Mouse (Mus musculus) midbrain, embryonic 11.5 days (tissue): ENCODE data around the gene Arpp21. TPM values are rescaled to one million over a fixed set of nuclear protein-coding genes. Genes with fewer than 3 reads are reported as not detected.
"Not testable (repeated sequence)": the region's sequence is repeated elsewhere in the genome, so short reads cannot be mapped to it uniquely, and the experiment has no call there.

ENCODE experiments used
- ATAC-seq: fragments of 200-750 bp; cut with Nextera tagmentation; 2 replicates; pipeline ENCODE4 v1.8.0; 2017; ENCODE audit warnings: moderate TSS enrichment, moderate library complexity; ENCODE audit not compliant: low FRiP score
- DNase-seq: peaks from one replicate; pipeline ENCODE4 v3.0.0; 2015; ENCODE audit warnings: low spot score; ENCODE audit errors: missing footprints
- H3K27ac ChIP-seq: fragments of 300-500 bp; sonication (generic); 2 replicates; pipeline ENCODE4 v1.5.1; 2014; ENCODE audit warnings: low read depth, low read length
- H3K27me3 ChIP-seq: fragments of 300-500 bp; sonication (generic); 2 replicates; pipeline ENCODE4 v1.6.1; 2014; ENCODE audit warnings: mild to moderate bottlenecking, low read length, moderate library complexity, mixed read lengths; ENCODE audit not compliant: control insufficient read depth, insufficient read depth
- H3K36me3 ChIP-seq: fragments of 300-500 bp; sonication (generic); 2 replicates; pipeline ENCODE4 v1.6.1; 2014; ENCODE audit warnings: mild to moderate bottlenecking, low read length, moderate library complexity, mixed read lengths; ENCODE audit not compliant: control insufficient read depth, insufficient read depth
- H3K4me1 ChIP-seq: fragments of 300-500 bp; sonication (generic); 2 replicates; pipeline ENCODE4 v1.6.1; 2014; ENCODE audit warnings: low read length; ENCODE audit not compliant: control insufficient read depth, insufficient read depth
- H3K4me2 ChIP-seq: fragments of 300-500 bp; sonication (generic); 2 replicates; pipeline ENCODE4 v1.6.1; 2014; ENCODE audit warnings: mild to moderate bottlenecking, moderate library complexity
- H3K4me3 ChIP-seq: fragments of 300-500 bp; sonication (generic); 2 replicates; pipeline ENCODE4 v1.5.1; 2014; ENCODE audit warnings: low read depth, low read length
- H3K9ac ChIP-seq: fragments of 300-500 bp; sonication (generic); 2 replicates; pipeline ENCODE4 v1.6.1; 2014; ENCODE audit warnings: low read length
- H3K9me3 ChIP-seq: fragments of 300-500 bp; sonication (generic); 2 replicates; pipeline ENCODE4 v1.6.1; 2016; ENCODE audit warnings: low read length; ENCODE audit not compliant: control insufficient read depth
- WGBS: fragments of 180-500 bp; shearing (Covaris S2); extraction: QIAGEN DNeasy Blood & Tissue Kit; methylation state at CpG from one replicate; pipeline ENCODE4 v1.1.7; 2014; 5-methylcytosine and 5-hydroxymethylcytosine counted together
- microRNA-seq: library from miRNA; unstranded; fragments of <30 nt; microRNA quantifications from one replicate; pipeline ENCODE4, GENCODE M21; 2017
- polyA plus RNA-seq: library from polyadenylated mRNA; unstranded; fragments of >200 nt; fragmentation: Nextera tagmentation; extraction: Ambion mirVana; gene quantifications from 2 replicates; pipeline ENCODE4 v1.2.1, GENCODE M21; 2014

Gene Arpp21
- polyA plus RNA-seq, 1 experiment from 2014 or later, result 2.4 TPM

DNA sequence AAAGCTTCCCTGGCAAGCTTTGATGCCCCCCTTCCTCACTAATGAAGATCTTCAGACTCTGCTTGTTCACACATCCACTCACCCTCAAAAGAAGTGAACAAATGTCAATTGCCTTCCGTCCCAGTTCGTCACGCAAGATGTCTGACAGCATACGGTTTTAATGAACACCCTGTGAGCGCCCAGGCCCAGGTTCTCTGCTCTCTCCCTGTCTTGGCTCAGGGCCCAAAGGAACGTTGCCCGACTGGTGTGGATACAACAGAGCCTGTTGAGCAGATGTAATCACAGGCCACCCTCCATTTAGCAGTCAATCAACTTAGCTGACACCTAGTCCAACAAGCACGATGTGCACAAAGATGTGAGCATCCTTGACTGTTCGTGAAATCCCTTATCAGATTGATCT is 198.0 kb downstream of the Arpp21 start:
- DNase-seq (no peak), ATAC-seq (no peak)
- no peak overlapping the region for H3K27ac ChIP-seq

DNA sequence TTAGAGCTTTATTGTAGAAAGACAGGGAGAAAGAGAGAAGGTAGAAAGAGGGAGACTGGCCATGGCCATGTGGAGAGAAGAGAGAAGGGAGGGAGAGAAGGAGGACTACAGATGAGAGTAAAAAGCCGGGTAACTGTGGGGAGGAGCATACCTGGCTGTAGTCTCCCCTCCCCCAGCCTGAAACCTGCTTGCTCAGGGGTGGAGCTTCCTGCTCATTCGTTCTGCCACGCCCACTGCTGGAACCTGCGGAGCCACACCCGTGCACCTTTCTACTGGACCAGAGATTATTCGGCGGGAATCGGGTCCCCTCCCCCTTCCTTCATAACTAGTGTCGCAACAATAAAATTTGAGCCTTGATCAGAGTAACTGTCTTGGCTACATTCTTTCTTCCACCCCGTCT is 201.9 kb downstream of the Arpp21 start:
- H3K27ac ChIP-seq, H3K4me3 ChIP-seq, H3K27me3 ChIP-seq, H3K4me2 ChIP-seq, H3K9me3 ChIP-seq, H3K36me3 ChIP-seq, DNase-seq, H3K9ac ChIP-seq, ATAC-seq, H3K4me1 ChIP-seq: not testable (repeated sequence)
- WGBS, result 41% methylated on average over 2 of the region's 10 CpGs

More for the DNA sequence above, 198.0 kb downstream of the Arpp21 start:
- Histone ChIP-seq H3K27me3 (no peaks in the 10 kb centered on the region), H3K9me3 (no peaks in the 10 kb centered on the region), H3K9ac (no peak overlapping the region), H3K4me1 (no peaks in the 10 kb centered on the region), H3K4me3 (no peak overlapping the region), H3K4me2 (no peak overlapping the region), H3K36me3 (no peaks in the 10 kb centered on the region)
- 81% methylated on average over 9 of the region's 9 CpGs for WGBS

DNA sequence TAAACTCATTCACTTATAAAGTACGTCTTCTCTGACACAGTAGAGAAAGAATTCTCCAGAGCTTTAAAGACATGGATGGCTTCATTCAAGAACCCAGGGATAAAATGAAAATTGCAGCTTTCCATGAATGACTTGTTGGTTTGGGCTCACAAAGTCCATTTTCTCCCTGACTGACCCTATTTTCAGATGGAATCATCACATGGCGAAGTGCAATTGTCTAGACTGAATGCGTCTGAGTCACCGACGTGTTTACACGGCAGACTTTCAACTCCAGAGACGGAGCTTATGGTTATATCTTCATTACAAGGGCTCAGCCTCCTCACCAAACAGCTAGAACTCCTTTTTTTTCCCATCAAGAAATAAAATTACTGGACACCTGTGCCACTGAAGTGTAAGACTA is 203.6 kb downstream of the Arpp21 start:
- H3K4me3 ChIP-seq, result no peak overlapping the region
- no peak overlapping the region for H3K9ac ChIP-seq
- no peaks in the 10 kb centered on the region for H3K4me1 ChIP-seq
- H3K9me3 ChIP-seq, result no peaks in the 10 kb centered on the region
- H3K4me2 ChIP-seq, result no peak overlapping the region
- no peak overlapping the region for H3K27ac ChIP-seq
- ATAC-seq, result no peak
- DNase-seq, result no peak
- H3K36me3 ChIP-seq, result no peaks in the 10 kb centered on the region
- WGBS, result 55% methylated on average over 7 of the region's 7 CpGs
- H3K27me3 ChIP-seq, result no peaks in the 10 kb centered on the region

DNA sequence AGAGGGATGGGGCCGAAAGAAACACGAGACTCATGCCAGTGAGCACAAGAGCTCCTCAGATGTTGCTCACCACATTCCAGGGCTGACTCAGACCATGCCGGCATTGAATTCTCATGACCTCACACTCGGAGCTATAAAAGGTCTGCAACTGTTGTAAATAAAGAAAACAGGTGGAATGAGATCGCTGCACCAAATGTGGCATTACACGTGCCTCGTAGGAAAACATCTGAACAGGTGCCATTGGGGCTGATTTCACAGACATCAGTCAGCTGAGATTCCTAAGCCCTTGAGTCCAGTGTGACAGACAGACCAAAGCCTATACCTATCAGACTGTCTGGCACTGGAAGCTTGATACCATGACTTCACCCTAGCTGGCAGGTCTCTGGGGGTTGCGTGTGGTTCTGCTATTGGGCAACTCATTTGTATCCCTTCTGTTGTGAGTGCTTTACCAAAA is 212.1 kb downstream of the Arpp21 start:
- Histone ChIP-seq H3K9ac (no peak overlapping the region), H3K4me3 (no peak overlapping the region), H3K4me2 (no peak overlapping the region), H3K9me3 (no peaks in the 10 kb centered on the region), H3K36me3 (no peaks in the 10 kb centered on the region), H3K4me1 (no peaks in the 10 kb centered on the region), H3K27me3 (no peaks in the 10 kb centered on the region), H3K27ac (no peak overlapping the region)
- 90% methylated on average over 8 of the region's 8 CpGs for WGBS
- DNase-seq, result no peak
- ATAC-seq, result no peak

DNA sequence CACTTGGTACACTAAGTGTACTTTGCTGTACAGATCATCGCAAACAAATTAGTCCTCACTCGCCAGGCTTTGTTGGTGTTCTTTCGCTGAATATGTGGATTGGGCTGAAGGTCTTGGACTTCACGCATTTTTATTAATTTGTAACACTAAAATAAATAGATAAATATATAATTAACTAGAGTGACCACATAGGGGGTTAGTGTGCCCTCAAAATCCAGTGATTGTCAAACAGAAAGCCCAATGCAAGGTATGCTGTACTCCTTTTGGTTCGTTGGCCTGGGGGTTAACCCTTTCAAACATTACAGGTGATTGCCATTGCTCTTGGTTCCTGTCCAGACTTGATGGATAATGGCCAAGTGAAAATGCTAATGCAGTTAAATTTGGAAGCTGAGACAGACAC is 212.6 kb downstream of the Arpp21 start:
- H3K4me1 ChIP-seq, result no peaks in the 10 kb centered on the region
- H3K4me2 ChIP-seq, result no peak overlapping the region
- no peak overlapping the region for H3K4me3 ChIP-seq
- DNase-seq, result peak; percentile 75
- no peak for ATAC-seq
- no peaks in the 10 kb centered on the region for H3K9me3 ChIP-seq
- no peak overlapping the region for H3K9ac ChIP-seq
- no peaks in the 10 kb centered on the region for H3K36me3 ChIP-seq
- no peak overlapping the region for H3K27ac ChIP-seq
- no peaks in the 10 kb centered on the region for H3K27me3 ChIP-seq
- 90% methylated on average over 5 of the region's 5 CpGs for WGBS

Small RNA genes within 50 kb of the gene (microRNA-seq; reads per million reads assigned to microRNA genes)
- 56.5 reads per million, percentile 48 among the genes with 10 or more reads in this experiment for gene Mir128-2
